Mouse (Mus musculus) liver, adult 2 months (tissue): ENCODE measurements around the gene 2810408A11Rik. TPM values are rescaled to one million over a fixed set of nuclear protein-coding genes. Genes with fewer than 3 reads are reported as not detected.
A peak's percentile ranks its signal among the peaks of the same experiment; 100 is the strongest.

Experiments
- DNase-seq: peaks from one replicate; pipeline ENCODE4 v3.0.0-alpha.2; 2011; ENCODE audit warnings: low read depth, low spot score; ENCODE audit errors: extremely low read depth
- H3K27ac ChIP-seq: fragments of 200-500 bp; replicated peaks from 2 replicates; pipeline ENCODE4 v1.5.1; 2012; ENCODE audit warnings: low read depth, mild to moderate bottlenecking, control low read depth, inconsistent platforms, low read length; ENCODE audit not compliant: insufficient read depth
- H3K27me3 ChIP-seq: fragments of 200-500 bp; 2 replicates; pipeline ENCODE4 v1.6.1; 2012; ENCODE audit warnings: mild to moderate bottlenecking, moderate library complexity, low read length, inconsistent platforms; ENCODE audit not compliant: control insufficient read depth, insufficient read depth
- H3K36me3 ChIP-seq: fragments of 200-500 bp; 2 replicates; pipeline ENCODE4 v1.6.1; 2012; ENCODE audit warnings: low read length, inconsistent platforms; ENCODE audit not compliant: control insufficient read depth, insufficient read depth
- H3K4me1 ChIP-seq: fragments of 200-500 bp; 2 replicates; pipeline ENCODE4 v1.6.1; 2011; ENCODE audit warnings: low read length; ENCODE audit not compliant: control insufficient read depth, insufficient read depth
- H3K4me3 ChIP-seq: fragments of 200-500 bp; 2 replicates; pipeline ENCODE4 v1.5.1; 2011; ENCODE audit warnings: low read depth, mild to moderate bottlenecking, control low read depth, low read length, moderate library complexity; ENCODE audit not compliant: insufficient read depth
- H3K79me2 ChIP-seq: fragments of 200-500 bp; 2 replicates; pipeline ENCODE4 v1.6.1; 2012; ENCODE audit warnings: inconsistent platforms, mild to moderate bottlenecking, low read length, moderate library complexity; ENCODE audit not compliant: control insufficient read depth, insufficient read depth
- H3K9ac ChIP-seq: fragments of 200-500 bp; 2 replicates; pipeline ENCODE4 v1.6.1; 2012; ENCODE audit warnings: low read depth, mild to moderate bottlenecking, control low read depth, inconsistent platforms, low read length
- CTCF ChIP-seq: fragments of 200-500 bp; IDR thresholded peaks from 2 replicates; pipeline ENCODE4 v1.5.1; 2011; ENCODE audit warnings: low read depth, low read length, control low read depth
- POLR2A ChIP-seq: fragments of 200-500 bp; IDR thresholded peaks from 2 replicates; pipeline ENCODE4 v1.6.1; 2011; ENCODE audit warnings: low read length, control low read depth; ENCODE audit not compliant: insufficient read depth; ENCODE audit errors: extremely low read depth
- WGBS: fragments of 180-500 bp; shearing (Covaris S2); methylation state at CpG from one replicate; pipeline ENCODE4 v1.1.7; 2018; 5-methylcytosine and 5-hydroxymethylcytosine counted together
- polyA plus RNA-seq: library from polyadenylated mRNA; depleted of rRNA; stranded (reverse); fragments of >200 nt; gene quantifications from 2 replicates; pipeline ENCODE4 v1.2.3, GENCODE M21; 2012
- total RNA-seq: library from RNA; depleted of rRNA; stranded (reverse); fragments of >200 nt; gene quantifications from 2 replicates; pipeline ENCODE4 v1.2.3, GENCODE M21; 2014

2810408A11Rik gene
- total and polyA plus RNA-seq, 2 experiments: 0.06 to 0.18 TPM

GRCm38 (mm10) chr11:69915667-69916627 lies 15.2 kb upstream of the 2810408A11Rik start:
- H3K36me3 ChIP-seq: peaks cover 24% of the 10 kb centered on the region
- DNase-seq: no peak
- peaks cover 18% of the 10 kb centered on the region for H3K4me1 ChIP-seq
- H3K79me2 ChIP-seq: peaks cover 9% of the 10 kb centered on the region
- no peak overlapping the region for H3K4me3 ChIP-seq
- no peak overlapping the region for H3K9ac ChIP-seq
- TF ChIP-seq CTCF (no peak; the same call in 1 of the 2 replicates), POLR2A (no peak)
- no peak overlapping the region for H3K27ac ChIP-seq
- no peaks in the 10 kb centered on the region for H3K27me3 ChIP-seq
- WGBS: 80% methylated on average over 5 of the region's 5 CpGs

- H3K36me3 ChIP-seq: peaks cover 24% of the 10 kb centered on the region
- peaks cover 18% of the 10 kb centered on the region for H3K4me1 ChIP-seq
- TF ChIP-seq CTCF (no peak), POLR2A (no peak)
- H3K9ac ChIP-seq: no peak overlapping the region
- H3K4me3 ChIP-seq: peak overlapping the region; percentile 86; the same call in 1 of the 2 replicates
- 50% methylated on average over 9 of the region's 9 CpGs for WGBS
- no peak overlapping the region for H3K27ac ChIP-seq
- no peak for DNase-seq
- no peaks in the 10 kb centered on the region for H3K27me3 ChIP-seq
- H3K79me2 ChIP-seq: no peaks in the 10 kb centered on the region; the same call in 1 of the 2 replicates
Observed at GRCm38 (mm10) chr11:69914917-69915430, 14.2 kb upstream of the 2810408A11Rik start.

GRCm38 (mm10) chr11:69914372-69914764 lies 13.6 kb upstream of the 2810408A11Rik start:
- Histone ChIP-seq H3K9ac (peak overlapping the region; percentile 89), H3K4me1 (peaks cover 18% of the 10 kb centered on the region), H3K79me2 (no peaks in the 10 kb centered on the region; the same call in 1 of the 2 replicates), H3K27ac (peak overlapping the region; percentile 46), H3K27me3 (no peaks in the 10 kb centered on the region), H3K4me3 (peak overlapping the region; percentile 86), H3K36me3 (peaks cover 24% of the 10 kb centered on the region)
- DNase-seq: no peak
- 4% methylated on average over 17 of the region's 17 CpGs for WGBS
- TF ChIP-seq POLR2A: no peak
- no peak for TF ChIP-seq CTCF

GRCm38 (mm10) chr11:69913554-69914371 lies 13.0 kb upstream of the 2810408A11Rik start, which contains the start of gene Gps2:
Gene Gps2, plus strand, starts transcription at chr11:69913888.
- Histone ChIP-seq H3K27ac (peak within 1 kb of the TSS; percentile 46), H3K36me3 (peaks cover 20% of the 10 kb centered on the region), H3K79me2 (no peaks in the 10 kb centered on the region), H3K27me3 (no peaks in the 10 kb centered on the region), H3K4me1 (peaks cover 14% of the 10 kb centered on the region), H3K9ac (peak within 1 kb of the TSS; percentile 89), H3K4me3 (peak within 1 kb of the TSS; percentile 86)
- TF ChIP-seq POLR2A (peak; percentile 40; the same call in 1 of the 2 replicates), CTCF (no peak)
- WGBS: 2% methylated on average over 61 of the region's 61 CpGs
- peak; percentile 85 for DNase-seq

GRCm38 (mm10) chr11:69912716-69913530 lies 12.1 kb upstream of the 2810408A11Rik start:
- peaks cover 12% of the 10 kb centered on the region for H3K36me3 ChIP-seq
- no peak for DNase-seq
- H3K27ac ChIP-seq: no peak overlapping the region
- peaks cover 14% of the 10 kb centered on the region for H3K4me1 ChIP-seq
- H3K27me3 ChIP-seq: no peaks in the 10 kb centered on the region
- H3K4me3 ChIP-seq: peak overlapping the region; percentile 86; the same call in 1 of the 2 replicates
- no peaks in the 10 kb centered on the region for H3K79me2 ChIP-seq
- TF ChIP-seq POLR2A: no peak
- TF ChIP-seq CTCF: no peak
- H3K9ac ChIP-seq: no peak overlapping the region
- WGBS: 70% methylated on average over 15 of the region's 15 CpGs
